9 mouse cellular contexts compared by ENCODE assay signal in genomic region chr17:56472121-56472520, GRCm38 (mm10). TPM values are rescaled to one million over a fixed set of nuclear protein-coding genes. Genes with fewer than 3 reads are reported as not detected.
A peak's percentile ranks its signal among the peaks of the same experiment; 100 is the strongest.
DNase-seq lines count a peak whose midpoint lies in the region; ATAC-seq lines count a peak whose summit lies in the region.
"Had no signal": no experiment of that assay in that cellular context is flagged by ENCODE, and none has a peak within 500 bp of the region (broad histone marks: within the 10 kb centered on the region; RNA-seq: fewer than 3 reads in every experiment).

No protein-coding gene starts in this region.

- H3K4me1 ChIP-seq in forebrain, embryonic 14.5 days (ENCODE audit: control insufficient read depth, insufficient read depth, low read length) = peaks cover 58% of the 10 kb centered on the region
- peaks cover 58% of the 10 kb centered on the region for H3K4me1 ChIP-seq in liver, embryonic 15.5 days (replicated peaks)

- no peak for ATAC-seq in forebrain, embryonic 14.5 days
- ATAC-seq in liver, embryonic 15.5 days (ENCODE audit: insufficient read depth) = no peak

- DNase-seq in adrenal gland, postnatal 36 days = peak; percentile 59 to 72
- DNase-seq in adrenal gland, postnatal 14 days = no peak
- DNase-seq in CD4-positive helper T cell, adult 2 months (ENCODE audit: low read depth, low spot score) = peak; percentile 40
- DNase-seq in forebrain, embryonic 14.5 days (ENCODE audit: low spot score) = no peak
- no peak for DNase-seq in layer of hippocampus, adult 8-10 months (ENCODE audit: low spot score in 2 of 2)
- no peak for DNase-seq in cerebellum, postnatal 4 days (ENCODE audit: low spot score in 2 of 2)
- DNase-seq in spleen, postnatal 14 days (ENCODE audit: low spot score in 2 of 2) = no peak

- H3K27me3 ChIP-seq in forebrain, embryonic 14.5 days (replicated peaks; ENCODE audit: control insufficient read depth, insufficient read depth, low read length) = no peaks in the 10 kb centered on the region
- H3K27me3 ChIP-seq in liver, embryonic 15.5 days = peaks cover 88% of the 10 kb centered on the region

- H3K4me2 ChIP-seq in forebrain, embryonic 14.5 days (ENCODE audit: low read length) = peak overlapping the region; percentile 99
- H3K4me2 ChIP-seq in liver, embryonic 15.5 days = peak overlapping the region; percentile 76

- WGBS in forebrain, embryonic 14.5 days = 10% methylated on average over 16 of the region's 16 CpGs
- WGBS in liver, embryonic 15.5 days (ENCODE audit: insufficient replicate concordance) = 4% methylated on average over 16 of the region's 16 CpGs

- H3K9ac ChIP-seq in forebrain, embryonic 14.5 days (ENCODE audit: low read length) = peak overlapping the region; percentile 100
- H3K9ac ChIP-seq in liver, embryonic 15.5 days = no peak overlapping the region

- H3K9me3 ChIP-seq in forebrain, embryonic 14.5 days (replicated peaks; ENCODE audit: control insufficient read depth, low read length) = 0 out of 2 replicates have a peak, but pooled peaks cover 3% of the 10 kb centered on the region
- H3K9me3 ChIP-seq in liver, embryonic 15.5 days (replicated peaks) = 0 out of 2 replicates have a peak, but pooled peaks cover 5% of the 10 kb centered on the region

- H3K4me3 ChIP-seq in forebrain, embryonic 14.5 days (ENCODE audit: low read depth, low read length) = peak overlapping the region; percentile 95
- H3K4me3 ChIP-seq in liver, embryonic 15.5 days (replicated peaks) = peak overlapping the region; percentile 35

- peaks cover 16% of the 10 kb centered on the region; the same call in 1 of the 2 replicates for H3K36me3 ChIP-seq in forebrain, embryonic 14.5 days (ENCODE audit: control insufficient read depth, insufficient read depth, low read length)
- no peaks in the 10 kb centered on the region for H3K36me3 ChIP-seq in liver, embryonic 15.5 days (replicated peaks)

- peak overlapping the region; percentile 99 for H3K27ac ChIP-seq in forebrain, embryonic 14.5 days (ENCODE audit: low read depth, low read length)
- H3K27ac ChIP-seq in liver, embryonic 15.5 days (replicated peaks) = no peak overlapping the region

RNA-seq across cellular contexts. Expression of gene Ptprs, which starts 4.2 kb away (rescaled TPM):
- total RNA-seq in adrenal gland, postnatal 36 days (2021) = 100 to 1,000 TPM; 157 to 172 TPM
- 97.0 and 102 TPM in 2 replicates for total RNA-seq in adrenal gland, postnatal 14 days (2021)
- 248 and 319 TPM in 2 replicates for polyA plus RNA-seq in forebrain, embryonic 14.5 days (2014; fragmentation: Nextera tagmentation; extraction: Ambion mirVana)
- 5.5 and 6.1 TPM in 2 replicates for polyA plus RNA-seq in liver, embryonic 15.5 days (2015; fragmentation: Nextera tagmentation; extraction: Ambion mirVana)
- total RNA-seq in layer of hippocampus, adult 8-10 months (2022) = 100 to 1,000 TPM; 605 to 694 (median 657) TPM

RNA-seq across cellular contexts. Expression of gene Znrf4, which starts 40.1 kb away (rescaled TPM):
- total RNA-seq in adrenal gland, postnatal 36 days (2021) = not detected
- not detected in 2 replicates for total RNA-seq in adrenal gland, postnatal 14 days (2021)
- polyA plus RNA-seq in forebrain, embryonic 14.5 days (2014; fragmentation: Nextera tagmentation; extraction: Ambion mirVana) = 0.14 TPM in 1 of 2 replicates, not detected in the other
- not detected in 2 replicates for polyA plus RNA-seq in liver, embryonic 15.5 days (2015; fragmentation: Nextera tagmentation; extraction: Ambion mirVana)
- total RNA-seq in layer of hippocampus, adult 8-10 months (2022) = not detected
- polyA plus RNA-seq: C2C12 had no signal

Comparison
In these comparisons a context has a peak if more than half of its experiments do, and no peak if none do; other contexts are left out.
1. DNase-seq: peak in adrenal gland, postnatal 36 days (2 of 2) and CD4-positive helper T cell, adult 2 months (single experiment); none in adrenal gland, postnatal 14 days (single experiment), forebrain, embryonic 14.5 days (single experiment), layer of hippocampus, adult 8-10 months (0 of 2), cerebellum, postnatal 4 days (0 of 2) and spleen, postnatal 14 days (0 of 2).